Mouse (Mus musculus): ENCODE results near the gene Fam240b. TPM values are rescaled to one million over a fixed set of nuclear protein-coding genes. Genes with fewer than 3 reads are reported as not detected.

The Fam240b gene
- total RNA-seq, 1 experiment from 2014 or later, result not detected

DNA sequence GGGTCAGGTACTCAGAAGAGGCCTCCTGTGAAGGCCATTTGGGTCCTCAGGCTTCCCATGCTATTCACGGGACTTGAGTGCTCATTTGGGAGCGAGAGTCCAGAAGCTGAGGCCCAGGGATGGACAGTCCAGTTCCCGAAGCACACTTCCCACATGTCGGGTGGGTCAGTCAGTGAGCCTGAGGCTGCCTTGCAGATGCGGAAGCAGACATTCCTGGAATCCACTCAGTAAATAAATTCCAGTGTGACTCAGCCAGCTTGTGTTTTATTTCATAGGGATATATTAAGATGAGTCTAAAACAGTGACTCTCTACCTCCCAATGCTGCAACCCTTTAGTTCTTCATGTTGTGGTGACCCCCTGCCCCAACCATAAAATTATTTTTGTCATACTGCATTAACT lies 58.1 kb downstream of the Fam240b start:
- no peak for DNase-seq

DNA sequence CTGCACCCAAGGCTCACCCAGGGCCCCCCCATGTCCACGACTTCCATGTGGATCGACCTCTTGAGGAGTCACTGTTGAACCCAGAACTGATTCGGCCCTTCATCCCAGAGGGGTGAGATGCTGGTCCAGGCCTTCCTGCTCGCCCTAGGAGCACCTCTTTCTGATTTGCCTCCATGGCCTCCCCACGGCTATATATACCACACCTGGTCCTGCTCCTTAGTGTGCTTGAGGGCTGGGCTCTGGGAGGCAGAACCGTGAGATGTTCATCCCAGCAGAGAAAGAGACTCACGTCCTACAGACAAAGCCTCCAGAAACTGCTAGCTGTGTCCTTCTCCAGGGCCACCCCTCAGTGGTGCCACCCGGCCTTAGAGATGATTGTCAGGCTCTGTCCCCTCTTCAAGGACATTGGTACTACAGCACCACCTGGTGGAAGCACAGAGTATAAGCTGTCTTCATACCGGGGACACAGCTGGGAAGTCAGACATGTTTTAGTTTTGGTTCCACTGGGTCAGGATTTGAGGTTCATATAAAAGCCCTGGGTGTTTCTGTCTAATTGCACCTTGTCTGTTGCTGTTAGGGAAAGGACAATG lies 58.6 kb downstream of the Fam240b start:
- peak; percentile 88 for DNase-seq

DNA sequence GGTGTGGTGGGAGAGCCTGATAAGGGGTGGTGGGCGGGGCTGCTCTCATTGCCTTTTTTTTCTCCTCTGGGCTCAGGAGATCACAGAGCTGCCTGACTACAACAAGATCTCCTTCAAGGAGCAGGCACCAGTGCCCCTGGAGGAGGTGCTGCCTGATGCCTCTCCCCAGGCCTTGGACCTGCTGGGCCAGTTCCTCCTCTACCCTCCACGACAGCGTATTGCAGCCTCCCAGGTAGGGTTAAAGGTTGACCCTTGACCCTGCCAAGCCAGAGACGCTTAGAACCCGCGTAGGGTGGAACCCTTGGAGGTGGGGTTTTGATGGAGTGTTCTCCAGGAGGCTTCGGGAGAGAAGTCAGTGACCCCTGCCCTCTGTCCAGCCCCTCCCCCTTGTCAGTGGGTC lies 59.8 kb downstream of the Fam240b start:
- DNase-seq, result no peak

DNA sequence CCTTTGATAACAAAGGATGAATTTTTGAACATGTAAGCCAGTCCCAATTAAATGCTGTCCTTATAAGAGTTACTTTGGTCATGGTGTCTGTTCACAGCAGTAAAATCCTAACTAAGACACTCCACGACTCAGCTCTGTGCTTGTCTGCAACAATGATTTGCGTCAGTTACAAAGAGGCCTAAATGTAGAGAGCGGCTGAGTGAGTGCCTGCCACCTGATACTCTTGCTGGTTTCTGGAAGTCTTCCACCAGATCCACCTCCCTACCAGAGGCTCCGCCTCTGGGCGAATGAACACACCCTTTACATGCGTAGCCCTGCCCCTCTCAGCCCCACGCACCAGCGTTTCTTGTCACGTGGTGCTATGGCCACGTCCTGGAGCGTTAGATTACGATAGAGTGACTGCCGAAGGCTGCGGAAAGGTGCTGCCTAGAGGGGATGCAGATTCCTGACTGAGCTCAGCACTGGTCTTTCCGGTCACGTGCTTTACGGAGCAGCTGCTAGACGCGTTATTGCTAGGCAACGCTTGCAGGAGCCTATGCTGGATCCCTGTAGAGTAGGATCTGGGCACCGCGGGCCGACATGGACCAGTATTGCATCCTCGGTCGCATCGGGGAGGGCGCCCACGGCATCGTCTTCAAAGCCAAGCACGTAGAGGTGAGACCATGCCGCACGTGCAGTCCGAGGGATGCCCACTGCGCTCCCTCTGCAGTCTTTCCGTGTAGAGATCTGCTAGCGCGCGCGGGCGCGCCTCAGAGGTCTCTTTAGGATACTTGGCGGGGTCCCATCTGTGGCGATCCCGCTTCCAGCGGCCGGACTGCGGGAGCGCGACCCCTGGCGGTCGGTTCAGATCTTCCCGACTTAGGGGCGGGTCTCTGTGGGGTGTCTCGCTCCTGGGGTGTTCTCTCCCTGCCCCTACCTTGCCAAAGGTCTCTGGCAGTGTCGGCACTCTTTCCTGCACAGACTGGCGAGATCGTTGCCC lies 65.3 kb downstream of the Fam240b start, which contains the start of gene Cdk20:
TSS of gene Cdk20 (plus strand) at position 298 of the 979 bp plus-strand sequence.
- DNase-seq, result peak; percentile 92

Other genes starting within 250 kb of the Fam240b start
- gene Cdc14b, start 222.5 kb downstream of the Fam240b start, total RNA-seq (2021), result 10.0 and 10.6 TPM in 2 replicates
- 48.3 and 50.7 TPM in 2 replicates for gene Aaed1, start 185.1 kb downstream of the Fam240b start, total RNA-seq (2021)
- gene Ctsl, start 126.9 kb downstream of the Fam240b start, total RNA-seq (2021), result 306 and 371 TPM in 2 replicates
- 4.3 and 5.1 TPM in 2 replicates for gene Cdk20, start 65.5 kb downstream of the Fam240b start, total RNA-seq (2021)